Mouse (Mus musculus): Measurements from ENCODE around the gene Suz12. TPM values are rescaled to one million over a fixed set of nuclear protein-coding genes. Genes with fewer than 3 reads are reported as not detected.
"Not testable (repeated sequence)": the region's sequence is repeated elsewhere in the genome, so short reads cannot be mapped to it uniquely, and the experiment has no call there.

Gene Suz12
- polyA plus RNA-seq, 1 experiment from 2014 or later: 19.7 TPM

GRCm38 (mm10) chr11:79994271-79994988 is 1.5 kb downstream of the Suz12 start:
- H3K27me3 ChIP-seq (ENCODE audit: low read depth, poor library complexity, severe bottlenecking): no peaks in the 10 kb centered on the region
- no peak for DNase-seq (ENCODE audit: low spot score)

GRCm38 (mm10) chr11:80016533-80016932 is 23.6 kb downstream of the Suz12 start:
- peaks cover 99% of the 10 kb centered on the region for H3K36me3 ChIP-seq
- DNase-seq (ENCODE audit: low spot score); H3K9me3 ChIP-seq (replicated peaks); H3K27ac ChIP-seq (replicated peaks); H3K4me3 ChIP-seq; H3K27me3 ChIP-seq (ENCODE audit: low read depth, poor library complexity, severe bottlenecking); H3K4me1 ChIP-seq: not testable (repeated sequence)
- WGBS: 92% methylated on average over 5 of the region's 5 CpGs

More at GRCm38 (mm10) chr11:79994271-79994988, 1.5 kb downstream of the Suz12 start:
- Histone ChIP-seq H3K9me3 (replicated peaks) (no peaks in the 10 kb centered on the region), H3K27ac (replicated peaks) (peak overlapping the region; percentile 99), H3K4me1 (peaks cover 16% of the 10 kb centered on the region), H3K4me3 (peak overlapping the region; percentile 99), H3K36me3 (peaks cover 39% of the 10 kb centered on the region)
- 8% methylated on average over 7 of the region's 7 CpGs for WGBS

- Histone ChIP-seq H3K4me3 (no peak overlapping the region), H3K4me1 (no peaks in the 10 kb centered on the region), H3K36me3 (peaks cover 99% of the 10 kb centered on the region), H3K9me3 (replicated peaks) (no peaks in the 10 kb centered on the region), H3K27ac (replicated peaks) (no peak overlapping the region), H3K27me3 (ENCODE audit: low read depth, poor library complexity, severe bottlenecking) (no peaks in the 10 kb centered on the region)
- DNase-seq (ENCODE audit: low spot score): no peak
- 96% methylated on average over 1 of the region's 1 CpGs for WGBS
These were observed 26.9 kb downstream of the Suz12 start for GRCm38 (mm10) chr11:80019792-80020191.

GRCm38 (mm10) chr11:80021306-80021705 is 28.4 kb downstream of the Suz12 start:
- WGBS: 92% methylated on average over 4 of the region's 4 CpGs
- Histone ChIP-seq H3K36me3 (peaks cover 99% of the 10 kb centered on the region), H3K27ac (replicated peaks) (no peak overlapping the region), H3K4me1 (no peaks in the 10 kb centered on the region), H3K27me3 (ENCODE audit: low read depth, poor library complexity, severe bottlenecking) (no peaks in the 10 kb centered on the region), H3K9me3 (replicated peaks) (no peaks in the 10 kb centered on the region), H3K4me3 (no peak overlapping the region)
- DNase-seq (ENCODE audit: low spot score): no peak

GRCm38 (mm10) chr11:80037495-80037894 is 44.6 kb downstream of the Suz12 start:
- H3K36me3 ChIP-seq: peaks cover 38% of the 10 kb centered on the region
- no peak overlapping the region for H3K27ac ChIP-seq (replicated peaks)
- H3K27me3 ChIP-seq (ENCODE audit: low read depth, poor library complexity, severe bottlenecking): no peaks in the 10 kb centered on the region
- H3K4me1 ChIP-seq: no peaks in the 10 kb centered on the region
- 83% methylated on average over 8 of the region's 8 CpGs for WGBS
- DNase-seq (ENCODE audit: low spot score): no peak
- no peak overlapping the region for H3K4me3 ChIP-seq
- H3K9me3 ChIP-seq (replicated peaks): no peaks in the 10 kb centered on the region

GRCm38 (mm10) chr11:80042615-80043418 is 49.9 kb downstream of the Suz12 start:
- no peaks in the 10 kb centered on the region for H3K4me1 ChIP-seq
- peak; percentile 29 for DNase-seq (ENCODE audit: low spot score)
- H3K4me3 ChIP-seq: no peak overlapping the region
- H3K27ac ChIP-seq (replicated peaks): no peak overlapping the region
- no peaks in the 10 kb centered on the region for H3K9me3 ChIP-seq (replicated peaks)
- H3K27me3 ChIP-seq (ENCODE audit: low read depth, poor library complexity, severe bottlenecking): no peaks in the 10 kb centered on the region
- WGBS: 59% methylated on average over 10 of the region's 10 CpGs
- peaks cover 23% of the 10 kb centered on the region for H3K36me3 ChIP-seq

- Histone ChIP-seq H3K4me3 (no peak overlapping the region), H3K36me3 (peaks cover 28% of the 10 kb centered on the region), H3K4me1 (no peaks in the 10 kb centered on the region), H3K9me3 (replicated peaks) (no peaks in the 10 kb centered on the region), H3K27ac (replicated peaks) (no peak overlapping the region), H3K27me3 (ENCODE audit: low read depth, poor library complexity, severe bottlenecking) (no peaks in the 10 kb centered on the region)
- DNase-seq (ENCODE audit: low spot score): no peak
- 85% methylated on average over 8 of the region's 8 CpGs for WGBS
These were observed 50.5 kb downstream of the Suz12 start for GRCm38 (mm10) chr11:80043419-80043817.

GRCm38 (mm10) chr11:80046856-80047255 is 54.0 kb downstream of the Suz12 start:
- no peaks in the 10 kb centered on the region for H3K9me3 ChIP-seq (replicated peaks)
- no peak overlapping the region for H3K27ac ChIP-seq (replicated peaks)
- no peaks in the 10 kb centered on the region for H3K4me1 ChIP-seq
- no peaks in the 10 kb centered on the region for H3K27me3 ChIP-seq (ENCODE audit: low read depth, poor library complexity, severe bottlenecking)
- no peak overlapping the region for H3K4me3 ChIP-seq
- peaks cover 42% of the 10 kb centered on the region for H3K36me3 ChIP-seq
- no peak for DNase-seq (ENCODE audit: low spot score)
- WGBS: 89% methylated on average over 7 of the region's 7 CpGs

- Histone ChIP-seq H3K4me3 (no peak overlapping the region), H3K27ac (replicated peaks) (no peak overlapping the region), H3K9me3 (replicated peaks) (no peaks in the 10 kb centered on the region), H3K36me3 (peaks cover 61% of the 10 kb centered on the region), H3K4me1 (no peaks in the 10 kb centered on the region), H3K27me3 (ENCODE audit: low read depth, poor library complexity, severe bottlenecking) (no peaks in the 10 kb centered on the region)
- 80% methylated on average over 2 of the region's 2 CpGs for WGBS
- DNase-seq (ENCODE audit: low spot score): no peak
These were observed 57.2 kb downstream of the Suz12 start for GRCm38 (mm10) chr11:80050088-80050487.

- no peak for DNase-seq (ENCODE audit: low spot score)
- no peaks in the 10 kb centered on the region for H3K4me1 ChIP-seq
- H3K27me3 ChIP-seq (ENCODE audit: low read depth, poor library complexity, severe bottlenecking): no peaks in the 10 kb centered on the region
- 83% methylated on average over 7 of the region's 7 CpGs for WGBS
- H3K27ac ChIP-seq (replicated peaks): no peak overlapping the region
- no peaks in the 10 kb centered on the region for H3K9me3 ChIP-seq (replicated peaks)
- no peak overlapping the region for H3K4me3 ChIP-seq
- peaks cover 75% of the 10 kb centered on the region for H3K36me3 ChIP-seq
These were observed 59.5 kb downstream of the Suz12 start for GRCm38 (mm10) chr11:80052456-80052855.

- WGBS: 88% methylated on average over 5 of the region's 5 CpGs
- Histone ChIP-seq H3K27me3 (ENCODE audit: low read depth, poor library complexity, severe bottlenecking) (no peaks in the 10 kb centered on the region), H3K4me1 (no peaks in the 10 kb centered on the region), H3K9me3 (replicated peaks) (no peaks in the 10 kb centered on the region), H3K27ac (replicated peaks) (no peak overlapping the region), H3K36me3 (peaks cover 76% of the 10 kb centered on the region), H3K4me3 (no peak overlapping the region)
- no peak for DNase-seq (ENCODE audit: low spot score)
These were observed 60.3 kb downstream of the Suz12 start for GRCm38 (mm10) chr11:80053171-80053570.

GRCm38 (mm10) chr11:80054659-80055058 is 61.8 kb downstream of the Suz12 start:
- no peak for DNase-seq (ENCODE audit: low spot score)
- peaks cover 81% of the 10 kb centered on the region for H3K36me3 ChIP-seq
- no peak overlapping the region for H3K4me3 ChIP-seq
- H3K27me3 ChIP-seq (ENCODE audit: low read depth, poor library complexity, severe bottlenecking): no peaks in the 10 kb centered on the region
- H3K9me3 ChIP-seq (replicated peaks): no peaks in the 10 kb centered on the region
- no peak overlapping the region for H3K27ac ChIP-seq (replicated peaks)
- H3K4me1 ChIP-seq: no peaks in the 10 kb centered on the region
- 86% methylated on average over 4 of the region's 4 CpGs for WGBS

GRCm38 (mm10) chr11:80056141-80056540 is 63.2 kb downstream of the Suz12 start:
- Histone ChIP-seq H3K4me1 (no peaks in the 10 kb centered on the region), H3K9me3 (replicated peaks) (no peaks in the 10 kb centered on the region), H3K36me3 (peaks cover 90% of the 10 kb centered on the region), H3K27me3 (ENCODE audit: low read depth, poor library complexity, severe bottlenecking) (no peaks in the 10 kb centered on the region), H3K27ac (replicated peaks) (no peak overlapping the region), H3K4me3 (no peak overlapping the region)
- WGBS: 94% methylated on average over 9 of the region's 9 CpGs
- DNase-seq (ENCODE audit: low spot score): no peak

Measured in midbrain, embryonic 10.5 days (tissue).